Mouse (Mus musculus) stomach, embryonic 14.5 days (tissue): Measurements from ENCODE around the gene Srxn1. TPM values are rescaled to one million over a fixed set of nuclear protein-coding genes. Genes with fewer than 3 reads are reported as not detected.

Experiments
- ATAC-seq: fragments of 200-750 bp; cut with Nextera tagmentation; 2 replicates; pipeline ENCODE4 v1.8.0; 2017; ENCODE audit warnings: low read depth, moderate TSS enrichment; ENCODE audit not compliant: insufficient number of reproducible peaks, insufficient read depth, low FRiP score
- H3K27ac ChIP-seq: fragments of 300-500 bp; sonication (generic); 2 replicates; pipeline ENCODE4 v1.5.1; 2014; ENCODE audit warnings: mild to moderate bottlenecking, low read length, moderate library complexity, mixed read lengths
- H3K27me3 ChIP-seq: fragments of 300-500 bp; sonication (generic); 2 replicates; pipeline ENCODE4 v1.6.1; 2014; ENCODE audit warnings: low read length, control low read depth, mixed read lengths; ENCODE audit not compliant: control insufficient read depth, insufficient read depth
- H3K36me3 ChIP-seq: fragments of 300-500 bp; sonication (generic); 2 replicates; pipeline ENCODE4 v1.6.1; 2014; ENCODE audit warnings: mild to moderate bottlenecking, control low read depth, low read length, moderate library complexity, mixed read lengths; ENCODE audit not compliant: control insufficient read depth, insufficient read depth
- H3K4me1 ChIP-seq: fragments of 300-500 bp; sonication (generic); 2 replicates; pipeline ENCODE4 v1.6.1; 2014; ENCODE audit warnings: low read length, control low read depth, mixed read lengths; ENCODE audit not compliant: control insufficient read depth, insufficient read depth
- H3K4me2 ChIP-seq: fragments of 300-500 bp; sonication (generic); replicated peaks from 2 replicates; pipeline ENCODE4 v1.6.1; 2014; ENCODE audit warnings: low read depth, low read length, control low read depth
- H3K4me3 ChIP-seq: fragments of 300-500 bp; sonication (generic); 2 replicates; pipeline ENCODE4 v1.5.1; 2014; ENCODE audit warnings: low read depth, low read length, control low read depth
- H3K9ac ChIP-seq: fragments of 300-500 bp; sonication (generic); replicated peaks from 2 replicates; pipeline ENCODE4 v1.6.1; 2014; ENCODE audit warnings: low read depth, mild to moderate bottlenecking, control low read depth, low read length, moderate library complexity, mixed read lengths
- H3K9me3 ChIP-seq: fragments of 300-500 bp; sonication (generic); 2 replicates; pipeline ENCODE4 v1.6.1; 2016; ENCODE audit warnings: low read depth, low read length, control low read depth; ENCODE audit not compliant: control insufficient read depth
- WGBS: fragments of 180-500 bp; shearing (Covaris S2); extraction: QIAGEN DNeasy Blood & Tissue Kit; methylation state at CpG from one replicate; pipeline ENCODE4 v1.1.7; 2014; 5-methylcytosine and 5-hydroxymethylcytosine counted together
- polyA plus RNA-seq: library from polyadenylated mRNA; unstranded; fragments of >200 nt; fragmentation: Nextera tagmentation; extraction: Ambion mirVana; gene quantifications from 2 replicates; pipeline ENCODE4 v1.2.1, GENCODE M21; 2014

The Srxn1 gene
- polyA plus RNA-seq, 1 experiment from 2014 or later: 7.6 TPM

- Histone ChIP-seq H3K4me3 (no peak overlapping the region), H3K4me1 (0 out of 2 replicates have a peak, but pooled peaks cover 6% of the 10 kb centered on the region), H3K9me3 (no peaks in the 10 kb centered on the region), H3K36me3 (no peaks in the 10 kb centered on the region), H3K27ac (no peak overlapping the region), H3K27me3 (no peaks in the 10 kb centered on the region), H3K9ac (no peak overlapping the region), H3K4me2 (no peak overlapping the region)
- ATAC-seq: no peak
- 86% methylated on average over 1 of the region's 1 CpGs for WGBS
Measured at GRCm38 (mm10) chr2:152159487-152159886, 54.2 kb downstream of the Srxn1 start.

Other genes starting within 250 kb of the Srxn1 start
- gene Angpt4, start 194.3 kb upstream of the Srxn1 start, polyA plus RNA-seq: 0.58 and 1.4 TPM in 2 replicates
- gene Fam110a, start 125.3 kb upstream of the Srxn1 start, polyA plus RNA-seq: 27.4 and 28.6 TPM in 2 replicates
- gene Slc52a3, start 109.0 kb upstream of the Srxn1 start, polyA plus RNA-seq: 2.9 and 3.6 TPM in 2 replicates
- 0.10 and 0.12 TPM in 2 replicates for gene Scrt2, start 24.0 kb upstream of the Srxn1 start, polyA plus RNA-seq
- gene Tcf15, start 38.0 kb downstream of the Srxn1 start, polyA plus RNA-seq: 12.9 and 14.1 TPM in 2 replicates
- 129 and 133 TPM in 2 replicates for gene Csnk2a1, start 121.3 kb downstream of the Srxn1 start, polyA plus RNA-seq
- gene Tbc1d20, start 188.3 kb downstream of the Srxn1 start, polyA plus RNA-seq: 40.0 and 45.5 TPM in 2 replicates
- 81.9 and 88.1 TPM in 2 replicates for gene Rbck1, start 227.1 kb downstream of the Srxn1 start, polyA plus RNA-seq
- 0.73 and 1.1 TPM in 2 replicates for gene Trib3, start 238.5 kb downstream of the Srxn1 start, polyA plus RNA-seq